Mouse (Mus musculus): ENCODE data around the gene Rnf168. TPM values are rescaled to one million over a fixed set of nuclear protein-coding genes. Genes with fewer than 3 reads are reported as not detected.
"Not testable (repeated sequence)": the region's sequence is repeated elsewhere in the genome, so short reads cannot be mapped to it uniquely, and the experiment has no call there.

Gene Rnf168
- polyA plus RNA-seq, 1 experiment from 2014 or later: 28.0 TPM

- not testable (repeated sequence) for H3K27ac ChIP-seq (ENCODE audit: low read length); H3K27me3 ChIP-seq (ENCODE audit: control insufficient read depth, insufficient read depth, low read length); H3K9ac ChIP-seq (replicated peaks; ENCODE audit: low read depth, low read length); H3K4me3 ChIP-seq (ENCODE audit: low read depth, low read length); H3K4me1 ChIP-seq (ENCODE audit: control insufficient read depth, insufficient read depth, low read length); H3K9me3 ChIP-seq (ENCODE audit: control insufficient read depth, low read depth, low read length); ATAC-seq (ENCODE audit: insufficient number of reproducible peaks, insufficient read depth, low FRiP score, low read depth); H3K4me2 ChIP-seq (replicated peaks; ENCODE audit: low read depth, low read length)
- 95% methylated on average over 4 of the region's 4 CpGs for WGBS
- H3K36me3 ChIP-seq (ENCODE audit: control insufficient read depth, insufficient read depth, low read length): peaks cover 23% of the 10 kb centered on the region
Observed at GRCm38 (mm10) chr16:32299617-32300016, 22.4 kb downstream of the Rnf168 start.

DNA sequence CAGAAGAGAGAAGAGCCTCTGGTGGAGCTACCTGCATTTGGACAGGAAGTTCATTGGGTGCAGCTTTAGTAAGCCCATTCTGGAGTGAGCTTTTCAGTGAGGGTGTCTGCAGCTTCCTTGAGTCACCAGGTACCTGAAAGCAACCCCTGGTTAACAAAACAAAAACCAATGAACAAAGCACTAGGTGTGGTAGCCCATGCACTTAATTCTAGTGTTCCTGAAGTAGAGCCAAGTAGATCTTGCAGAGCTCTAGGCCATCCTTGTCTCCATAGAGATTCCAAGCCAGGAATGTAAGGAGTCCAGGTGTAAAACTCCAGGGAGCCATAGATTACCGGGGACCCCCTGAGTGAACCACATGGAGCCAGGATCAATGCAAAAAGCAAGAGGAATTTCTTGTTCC, 25.8 kb downstream of the Rnf168 start:
- Histone ChIP-seq H3K27ac (ENCODE audit: low read length) (no peak overlapping the region), H3K9ac (replicated peaks; ENCODE audit: low read depth, low read length) (no peak overlapping the region), H3K4me2 (replicated peaks; ENCODE audit: low read depth, low read length) (no peak overlapping the region), H3K4me3 (ENCODE audit: low read depth, low read length) (no peak overlapping the region), H3K4me1 (ENCODE audit: control insufficient read depth, insufficient read depth, low read length) (no peaks in the 10 kb centered on the region), H3K9me3 (ENCODE audit: control insufficient read depth, low read depth, low read length) (no peaks in the 10 kb centered on the region), H3K27me3 (ENCODE audit: control insufficient read depth, insufficient read depth, low read length) (no peaks in the 10 kb centered on the region), H3K36me3 (ENCODE audit: control insufficient read depth, insufficient read depth, low read length) (peaks cover 13% of the 10 kb centered on the region)
- 55% methylated on average over 1 of the region's 1 CpGs for WGBS
- ATAC-seq (ENCODE audit: insufficient number of reproducible peaks, insufficient read depth, low FRiP score, low read depth): no peak

GRCm38 (mm10) chr16:32303886-32304285, 26.6 kb downstream of the Rnf168 start:
- H3K4me2 ChIP-seq (replicated peaks; ENCODE audit: low read depth, low read length): no peak overlapping the region
- H3K4me1 ChIP-seq (ENCODE audit: control insufficient read depth, insufficient read depth, low read length): no peaks in the 10 kb centered on the region
- H3K9me3 ChIP-seq (ENCODE audit: control insufficient read depth, low read depth, low read length): no peaks in the 10 kb centered on the region
- no peak for ATAC-seq (ENCODE audit: insufficient number of reproducible peaks, insufficient read depth, low FRiP score, low read depth)
- WGBS: 92% methylated on average over 7 of the region's 7 CpGs
- no peak overlapping the region for H3K27ac ChIP-seq (ENCODE audit: low read length)
- peaks cover 6% of the 10 kb centered on the region for H3K36me3 ChIP-seq (ENCODE audit: control insufficient read depth, insufficient read depth, low read length)
- H3K27me3 ChIP-seq (ENCODE audit: control insufficient read depth, insufficient read depth, low read length): no peaks in the 10 kb centered on the region
- H3K4me3 ChIP-seq (ENCODE audit: low read depth, low read length): no peak overlapping the region
- no peak overlapping the region for H3K9ac ChIP-seq (replicated peaks; ENCODE audit: low read depth, low read length)

DNA sequence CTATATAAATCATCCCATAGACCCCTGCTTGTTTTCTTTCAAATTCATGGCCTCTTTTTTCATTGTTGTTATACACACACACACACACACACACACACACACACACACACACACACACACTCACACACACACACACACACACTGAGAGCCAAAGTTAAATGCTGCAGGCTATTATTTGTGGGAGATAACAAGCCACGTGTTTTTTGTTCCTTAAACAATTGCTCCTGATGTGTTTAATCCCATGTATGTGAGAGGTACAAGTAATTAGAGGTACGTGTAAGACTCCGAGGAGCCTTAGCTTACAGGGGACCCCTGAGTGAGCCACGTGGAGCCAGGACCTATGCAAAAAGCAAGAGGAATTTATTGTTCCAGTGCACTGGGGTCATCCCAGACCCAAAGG, 34.7 kb downstream of the Rnf168 start:
- no peaks in the 10 kb centered on the region for H3K36me3 ChIP-seq (ENCODE audit: control insufficient read depth, insufficient read depth, low read length)
- H3K9ac ChIP-seq (replicated peaks; ENCODE audit: low read depth, low read length): no peak overlapping the region
- H3K4me1 ChIP-seq (ENCODE audit: control insufficient read depth, insufficient read depth, low read length): no peaks in the 10 kb centered on the region
- ATAC-seq (ENCODE audit: insufficient number of reproducible peaks, insufficient read depth, low FRiP score, low read depth): no peak
- no peaks in the 10 kb centered on the region for H3K27me3 ChIP-seq (ENCODE audit: control insufficient read depth, insufficient read depth, low read length)
- H3K4me3 ChIP-seq (ENCODE audit: low read depth, low read length): no peak overlapping the region
- 74% methylated on average over 4 of the region's 4 CpGs for WGBS
- no peak overlapping the region for H3K4me2 ChIP-seq (replicated peaks; ENCODE audit: low read depth, low read length)
- H3K27ac ChIP-seq (ENCODE audit: low read length): no peak overlapping the region
- no peaks in the 10 kb centered on the region for H3K9me3 ChIP-seq (ENCODE audit: control insufficient read depth, low read depth, low read length)

DNA sequence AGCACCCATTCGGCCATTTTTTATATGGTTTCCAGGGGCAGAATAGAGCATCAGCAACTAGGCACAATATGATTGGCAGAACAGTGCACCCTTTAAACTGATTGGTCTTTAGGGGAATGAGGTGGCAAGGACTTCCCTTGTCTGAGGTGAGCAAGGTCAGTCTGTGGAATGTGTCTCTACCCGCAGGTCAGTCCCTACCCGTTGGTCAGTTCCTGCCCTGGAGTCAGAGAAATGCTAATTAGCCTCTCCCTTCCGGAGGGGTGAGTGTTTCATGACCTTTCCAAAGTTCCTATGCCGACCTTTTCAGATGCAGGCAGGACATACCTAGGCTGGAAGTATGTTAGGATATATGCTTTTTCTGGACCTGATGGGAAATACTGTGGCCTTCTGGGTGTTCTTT, 35.1 kb downstream of the Rnf168 start:
- Histone ChIP-seq H3K9ac (replicated peaks; ENCODE audit: low read depth, low read length) (no peak overlapping the region), H3K4me1 (ENCODE audit: control insufficient read depth, insufficient read depth, low read length) (no peaks in the 10 kb centered on the region), H3K4me2 (replicated peaks; ENCODE audit: low read depth, low read length) (no peak overlapping the region), H3K9me3 (ENCODE audit: control insufficient read depth, low read depth, low read length) (no peaks in the 10 kb centered on the region), H3K27ac (ENCODE audit: low read length) (no peak overlapping the region), H3K36me3 (ENCODE audit: control insufficient read depth, insufficient read depth, low read length) (no peaks in the 10 kb centered on the region), H3K27me3 (ENCODE audit: control insufficient read depth, insufficient read depth, low read length) (no peaks in the 10 kb centered on the region), H3K4me3 (ENCODE audit: low read depth, low read length) (no peak overlapping the region)
- WGBS: 33% methylated on average over 5 of the region's 5 CpGs
- ATAC-seq (ENCODE audit: insufficient number of reproducible peaks, insufficient read depth, low FRiP score, low read depth): no peak

- Histone ChIP-seq H3K4me1 (ENCODE audit: control insufficient read depth, insufficient read depth, low read length) (no peaks in the 10 kb centered on the region), H3K4me2 (replicated peaks; ENCODE audit: low read depth, low read length) (no peak overlapping the region), H3K9ac (replicated peaks; ENCODE audit: low read depth, low read length) (no peak overlapping the region), H3K27me3 (ENCODE audit: control insufficient read depth, insufficient read depth, low read length) (no peaks in the 10 kb centered on the region), H3K27ac (ENCODE audit: low read length) (no peak overlapping the region), H3K4me3 (ENCODE audit: low read depth, low read length) (no peak overlapping the region), H3K36me3 (ENCODE audit: control insufficient read depth, insufficient read depth, low read length) (no peaks in the 10 kb centered on the region), H3K9me3 (ENCODE audit: control insufficient read depth, low read depth, low read length) (no peaks in the 10 kb centered on the region)
- 54% methylated on average over 4 of the region's 4 CpGs for WGBS
- no peak for ATAC-seq (ENCODE audit: insufficient number of reproducible peaks, insufficient read depth, low FRiP score, low read depth)
Observed at GRCm38 (mm10) chr16:32312859-32313258, 35.6 kb downstream of the Rnf168 start.

GRCm38 (mm10) chr16:32316601-32317000, 39.3 kb downstream of the Rnf168 start:
- no peak for ATAC-seq (ENCODE audit: insufficient number of reproducible peaks, insufficient read depth, low FRiP score, low read depth)
- no peaks in the 10 kb centered on the region for H3K4me1 ChIP-seq (ENCODE audit: control insufficient read depth, insufficient read depth, low read length)
- no peaks in the 10 kb centered on the region for H3K36me3 ChIP-seq (ENCODE audit: control insufficient read depth, insufficient read depth, low read length)
- no peaks in the 10 kb centered on the region for H3K27me3 ChIP-seq (ENCODE audit: control insufficient read depth, insufficient read depth, low read length)
- WGBS: 81% methylated on average over 2 of the region's 2 CpGs
- H3K9ac ChIP-seq (replicated peaks; ENCODE audit: low read depth, low read length): no peak overlapping the region
- no peak overlapping the region for H3K4me3 ChIP-seq (ENCODE audit: low read depth, low read length)
- H3K9me3 ChIP-seq (ENCODE audit: control insufficient read depth, low read depth, low read length): no peaks in the 10 kb centered on the region
- H3K27ac ChIP-seq (ENCODE audit: low read length): no peak overlapping the region
- no peak overlapping the region for H3K4me2 ChIP-seq (replicated peaks; ENCODE audit: low read depth, low read length)

DNA sequence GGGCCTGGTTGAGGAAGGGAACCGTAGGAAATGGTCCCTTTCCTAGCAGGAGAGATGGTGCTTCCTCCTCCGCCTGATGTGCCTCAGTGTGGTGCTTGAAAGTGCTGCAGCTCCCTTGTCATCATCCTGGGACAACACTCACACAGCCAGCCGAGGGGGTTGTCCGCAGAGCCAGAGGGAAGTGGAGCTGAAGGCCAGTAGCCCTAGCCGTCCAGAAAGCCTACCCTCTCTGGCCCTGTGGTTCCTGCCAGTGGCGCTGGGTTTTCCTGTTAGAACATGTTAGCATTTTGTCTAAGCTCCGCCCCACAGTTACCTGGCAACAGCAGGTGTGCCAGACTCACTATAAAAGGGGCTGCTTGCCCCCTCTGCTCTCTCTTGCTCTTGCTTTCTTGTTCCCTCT, 46.7 kb downstream of the Rnf168 start:
- Histone ChIP-seq H3K9ac (replicated peaks; ENCODE audit: low read depth, low read length) (no peak overlapping the region), H3K36me3 (ENCODE audit: control insufficient read depth, insufficient read depth, low read length) (no peaks in the 10 kb centered on the region), H3K27ac (ENCODE audit: low read length) (no peak overlapping the region), H3K27me3 (ENCODE audit: control insufficient read depth, insufficient read depth, low read length) (no peaks in the 10 kb centered on the region), H3K4me3 (ENCODE audit: low read depth, low read length) (no peak overlapping the region), H3K9me3 (ENCODE audit: control insufficient read depth, low read depth, low read length) (no peaks in the 10 kb centered on the region), H3K4me1 (ENCODE audit: control insufficient read depth, insufficient read depth, low read length) (no peaks in the 10 kb centered on the region), H3K4me2 (replicated peaks; ENCODE audit: low read depth, low read length) (no peak overlapping the region)
- ATAC-seq (ENCODE audit: insufficient number of reproducible peaks, insufficient read depth, low FRiP score, low read depth): no peak
- 37% methylated on average over 7 of the region's 7 CpGs for WGBS

DNA sequence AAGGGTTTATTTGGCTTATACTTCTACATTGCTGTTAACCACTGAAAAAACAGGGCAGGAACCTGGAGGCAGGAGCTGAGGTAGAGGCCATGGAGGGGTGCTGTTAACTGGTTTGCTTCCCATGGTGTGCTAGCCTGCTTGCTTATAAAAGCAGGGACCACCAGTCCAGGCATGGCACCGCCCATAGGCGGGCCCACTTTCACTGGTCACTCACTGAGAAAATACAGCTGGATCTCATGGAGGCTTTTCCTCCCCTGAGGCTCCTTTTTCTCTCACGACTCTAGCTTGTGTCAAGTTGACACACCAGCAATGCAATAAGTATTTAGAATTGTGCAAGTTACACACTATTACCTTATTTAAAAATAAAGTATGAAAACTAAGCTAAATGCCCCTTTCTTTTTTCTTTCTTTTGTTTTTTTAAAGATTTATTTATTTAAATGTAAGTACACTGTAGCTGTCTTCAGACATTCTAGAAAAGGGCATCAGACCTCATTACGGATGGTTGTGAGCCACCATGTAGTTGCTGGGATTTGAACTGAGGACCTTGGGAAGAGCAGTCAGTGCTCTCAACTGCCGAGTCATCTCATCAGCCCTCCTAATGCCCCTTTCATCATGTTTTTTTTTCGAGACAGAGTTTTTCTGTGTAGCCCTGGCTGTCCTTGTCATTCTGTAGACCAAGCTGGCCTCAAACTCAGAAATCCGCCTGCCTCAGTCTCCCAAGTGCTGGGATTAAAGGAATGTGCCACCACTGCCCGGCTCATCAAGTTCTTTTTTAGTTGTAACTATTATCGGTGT, 53.8 kb downstream of the Rnf168 start:
- no peak overlapping the region for H3K9ac ChIP-seq (replicated peaks; ENCODE audit: low read depth, low read length)
- no peaks in the 10 kb centered on the region for H3K4me1 ChIP-seq (ENCODE audit: control insufficient read depth, insufficient read depth, low read length)
- H3K36me3 ChIP-seq (ENCODE audit: control insufficient read depth, insufficient read depth, low read length): no peaks in the 10 kb centered on the region
- H3K4me3 ChIP-seq (ENCODE audit: low read depth, low read length): peak overlapping the region; percentile 64
- H3K27ac ChIP-seq (ENCODE audit: low read length): 0 out of 2 replicates have a peak overlapping the region, but pooled peaks have one; percentile 97
- no peaks in the 10 kb centered on the region for H3K9me3 ChIP-seq (ENCODE audit: control insufficient read depth, low read depth, low read length)
- WGBS: 44% methylated on average over 9 of the region's 9 CpGs
- H3K27me3 ChIP-seq (ENCODE audit: control insufficient read depth, insufficient read depth, low read length): no peaks in the 10 kb centered on the region
- no peak for ATAC-seq (ENCODE audit: insufficient number of reproducible peaks, insufficient read depth, low FRiP score, low read depth)
- H3K4me2 ChIP-seq (replicated peaks; ENCODE audit: low read depth, low read length): peak overlapping the region; percentile 40

Measured in stomach, embryonic 14.5 days (tissue).